Mouse (Mus musculus) embryonic facial prominence, embryonic 14.5 days (tissue): Measurements from ENCODE around the gene Fndc3b. TPM values are rescaled to one million over a fixed set of nuclear protein-coding genes. Genes with fewer than 3 reads are reported as not detected.

Experiments
- ATAC-seq: fragments of 200-750 bp; cut with Nextera tagmentation; 2 replicates; pipeline ENCODE4 v1.8.0; 2017; ENCODE audit warnings: low read depth, moderate number of reproducible peaks, moderate TSS enrichment
- DNase-seq: peaks from one replicate; pipeline ENCODE4 v3.0.0-alpha.2; 2015; ENCODE audit warnings: low spot score
- H3K27ac ChIP-seq: fragments of 300-500 bp; sonication (generic); replicated peaks from 2 replicates; pipeline ENCODE4 v1.5.1; 2014; ENCODE audit warnings: low read depth, mild to moderate bottlenecking, low read length, moderate library complexity
- H3K27me3 ChIP-seq: fragments of 300-500 bp; sonication (generic); replicated peaks from 2 replicates; pipeline ENCODE4 v1.6.1; 2014; ENCODE audit warnings: low read length; ENCODE audit not compliant: control insufficient read depth, insufficient read depth
- H3K36me3 ChIP-seq: fragments of 300-500 bp; sonication (generic); 2 replicates; pipeline ENCODE4 v1.6.1; 2014; ENCODE audit warnings: low read length, mixed read lengths; ENCODE audit not compliant: control insufficient read depth, insufficient read depth
- H3K4me1 ChIP-seq: fragments of 300-500 bp; sonication (generic); 2 replicates; pipeline ENCODE4 v1.6.1; 2014; ENCODE audit warnings: antibody characterized with exemption, low read length; ENCODE audit not compliant: control insufficient read depth, insufficient read depth
- H3K4me2 ChIP-seq: fragments of 300-500 bp; sonication (generic); 2 replicates; pipeline ENCODE4 v1.6.1; 2014; ENCODE audit warnings: low read depth, mild to moderate bottlenecking, low read length, moderate library complexity, mixed read lengths
- H3K4me3 ChIP-seq: fragments of 300-500 bp; sonication (generic); 2 replicates; pipeline ENCODE4 v1.5.1; 2014; ENCODE audit warnings: low read depth, mild to moderate bottlenecking, low read length
- H3K9ac ChIP-seq: fragments of 300-500 bp; sonication (generic); 2 replicates; pipeline ENCODE4 v1.6.1; 2014; ENCODE audit warnings: low read depth, mild to moderate bottlenecking, low read length, moderate library complexity, mixed read lengths
- H3K9me3 ChIP-seq: fragments of 300-500 bp; sonication (generic); 2 replicates; pipeline ENCODE4 v1.6.1; 2016; ENCODE audit warnings: low read length; ENCODE audit not compliant: control insufficient read depth
- WGBS: fragments of 180-500 bp; shearing (Covaris S2); extraction: QIAGEN DNeasy Blood & Tissue Kit; methylation state at CpG from one replicate; pipeline ENCODE4 v1.1.7; 2014; 5-methylcytosine and 5-hydroxymethylcytosine counted together
- polyA plus RNA-seq: library from polyadenylated mRNA; unstranded; fragments of >200 nt; fragmentation: Nextera tagmentation; extraction: Ambion mirVana; gene quantifications from 2 replicates; pipeline ENCODE4 v1.2.1, GENCODE M21; 2014

Gene Fndc3b
- polyA plus RNA-seq, 1 experiment from 2014 or later = 44.3 TPM

DNA sequence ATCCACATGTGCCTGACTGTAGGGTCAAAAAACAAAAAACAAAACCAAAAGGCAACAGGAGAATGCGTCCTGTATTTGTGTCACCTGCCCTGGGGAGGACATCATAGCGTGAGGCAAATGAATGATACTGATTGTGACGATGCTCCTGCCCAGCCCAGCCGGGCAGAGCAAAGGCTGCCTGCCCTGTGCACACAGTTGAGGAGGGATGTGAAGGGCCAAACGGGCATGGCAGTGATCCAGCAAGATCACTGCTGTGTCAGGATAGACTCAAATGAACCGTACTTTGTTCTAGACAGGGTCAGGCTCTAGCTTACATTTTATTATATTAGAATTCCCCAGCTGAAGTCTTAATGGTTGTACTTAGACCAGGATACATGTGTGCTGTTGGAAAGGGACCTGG lies 219.3 kb downstream of the Fndc3b start:
- no peak for DNase-seq
- H3K9me3 ChIP-seq = no peaks in the 10 kb centered on the region
- no peaks in the 10 kb centered on the region for H3K27me3 ChIP-seq
- H3K4me1 ChIP-seq = no peaks in the 10 kb centered on the region
- no peak for ATAC-seq
- no peak overlapping the region for H3K9ac ChIP-seq
- H3K4me2 ChIP-seq = no peak overlapping the region
- 84% methylated on average over 6 of the region's 6 CpGs for WGBS
- H3K27ac ChIP-seq = no peak overlapping the region
- H3K4me3 ChIP-seq = no peak overlapping the region
- H3K36me3 ChIP-seq = peaks cover 81% of the 10 kb centered on the region

DNA sequence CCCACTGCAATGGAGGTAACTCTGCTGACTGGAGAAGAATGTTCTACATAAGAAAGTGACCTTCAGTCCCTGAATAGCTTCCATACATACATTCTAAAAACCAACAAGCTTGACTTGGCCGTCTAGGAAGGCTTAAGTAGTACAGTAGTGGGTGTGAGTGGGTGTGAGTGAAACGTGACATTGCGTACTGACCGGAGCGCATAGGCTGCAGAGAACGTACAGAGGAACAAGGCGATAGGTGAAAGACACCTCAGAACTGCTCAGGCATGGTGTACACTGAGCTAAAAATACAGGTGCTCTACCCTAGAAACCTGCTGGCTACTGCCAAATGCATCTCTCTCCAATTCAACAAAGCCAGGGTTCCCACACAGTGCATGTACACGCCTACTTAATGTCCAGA lies 219.7 kb downstream of the Fndc3b start:
- H3K4me2 ChIP-seq = no peak overlapping the region
- H3K4me1 ChIP-seq = no peaks in the 10 kb centered on the region
- no peak overlapping the region for H3K9ac ChIP-seq
- H3K4me3 ChIP-seq = no peak overlapping the region
- H3K9me3 ChIP-seq = no peaks in the 10 kb centered on the region
- no peaks in the 10 kb centered on the region for H3K27me3 ChIP-seq
- peaks cover 80% of the 10 kb centered on the region for H3K36me3 ChIP-seq
- 90% methylated on average over 8 of the region's 8 CpGs for whole genome bisulfite sequencing
- no peak overlapping the region for H3K27ac ChIP-seq
- ATAC-seq (no peak), DNase-seq (no peak)

DNA sequence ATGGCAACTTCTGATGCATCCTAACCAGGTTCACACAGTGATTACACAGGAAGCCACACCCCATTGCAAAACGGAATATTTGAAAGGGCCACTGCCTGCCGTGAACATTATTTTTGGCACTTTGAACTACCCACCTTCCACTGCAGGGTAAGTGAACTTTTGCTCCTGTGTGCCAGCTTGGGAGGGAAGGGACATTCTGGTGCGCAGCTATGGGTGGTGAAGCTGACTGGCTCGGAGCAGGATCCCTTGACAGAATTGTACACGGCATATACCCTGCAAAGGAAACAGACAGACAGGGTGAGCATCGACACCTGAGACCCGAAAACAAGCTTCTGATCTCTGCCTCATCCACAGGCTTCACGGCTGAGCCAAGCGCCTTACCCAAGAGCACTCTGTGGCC lies 220.2 kb downstream of the Fndc3b start:
- H3K4me3 ChIP-seq = no peak overlapping the region
- H3K4me2 ChIP-seq = no peak overlapping the region
- DNase-seq = no peak
- no peaks in the 10 kb centered on the region for H3K4me1 ChIP-seq
- 87% methylated on average over 9 of the region's 9 CpGs for WGBS
- no peaks in the 10 kb centered on the region for H3K9me3 ChIP-seq
- H3K9ac ChIP-seq = no peak overlapping the region
- peaks cover 79% of the 10 kb centered on the region for H3K36me3 ChIP-seq
- no peaks in the 10 kb centered on the region for H3K27me3 ChIP-seq
- H3K27ac ChIP-seq = no peak overlapping the region
- no peak for ATAC-seq

GRCm38 (mm10) chr3:27489550-27489949 lies 221.6 kb downstream of the Fndc3b start:
- no peak overlapping the region for H3K4me3 ChIP-seq
- DNase-seq (peak; percentile 25), ATAC-seq (no peak)
- no peaks in the 10 kb centered on the region for H3K27me3 ChIP-seq
- no peaks in the 10 kb centered on the region for H3K9me3 ChIP-seq
- H3K36me3 ChIP-seq = peaks cover 81% of the 10 kb centered on the region
- no peaks in the 10 kb centered on the region for H3K4me1 ChIP-seq
- no peak overlapping the region for H3K9ac ChIP-seq
- H3K27ac ChIP-seq = no peak overlapping the region
- H3K4me2 ChIP-seq = no peak overlapping the region
- WGBS = 76% methylated on average over 6 of the region's 6 CpGs

DNA sequence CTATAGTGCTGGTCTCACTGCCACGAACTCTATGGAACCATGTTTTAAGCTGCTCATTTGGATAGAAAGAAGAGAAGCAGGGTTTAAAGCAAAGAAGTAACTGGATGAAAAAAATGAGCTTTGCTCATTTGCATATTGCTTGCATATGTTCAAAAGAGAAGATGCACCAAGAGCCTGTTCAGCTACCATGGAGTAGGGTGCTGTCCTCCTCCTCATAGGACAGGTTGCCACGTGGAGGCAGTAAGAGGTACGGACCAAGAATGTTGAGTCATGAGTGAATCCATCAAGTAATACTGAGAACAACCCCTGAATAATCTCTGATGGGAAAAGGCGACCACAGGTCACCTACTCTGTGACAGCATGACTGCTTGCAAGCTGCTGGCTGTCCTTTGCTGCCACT lies 226.0 kb downstream of the Fndc3b start:
- Histone ChIP-seq H3K9me3 (no peaks in the 10 kb centered on the region), H3K9ac (no peak overlapping the region), H3K27ac (no peak overlapping the region), H3K4me2 (no peak overlapping the region), H3K27me3 (no peaks in the 10 kb centered on the region), H3K4me3 (no peak overlapping the region), H3K36me3 (peaks cover 54% of the 10 kb centered on the region), H3K4me1 (no peaks in the 10 kb centered on the region)
- ATAC-seq (no peak), DNase-seq (no peak)
- 85% methylated on average over 4 of the region's 4 CpGs for WGBS

DNA sequence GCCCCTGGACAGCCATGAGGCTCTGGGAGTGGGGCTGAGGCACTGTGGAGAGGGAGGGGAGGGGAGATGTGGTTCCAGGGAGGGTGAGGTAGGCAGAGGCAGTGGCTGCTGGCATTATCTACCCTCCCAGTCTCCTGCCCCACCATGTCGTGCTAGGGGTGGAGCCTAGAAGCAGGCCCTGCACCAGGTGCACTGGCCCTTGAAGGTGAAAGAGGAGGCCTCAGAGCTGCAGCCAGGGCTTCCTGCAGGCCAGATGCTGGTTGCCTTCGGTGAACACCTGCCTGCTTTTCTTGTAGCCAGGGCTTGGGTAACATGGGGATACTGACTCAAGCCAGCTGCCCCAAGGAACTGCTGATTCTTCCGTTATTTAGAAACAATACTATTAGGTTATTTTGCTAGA lies 226.4 kb downstream of the Fndc3b start:
- no peak for DNase-seq
- Histone ChIP-seq H3K9me3 (no peaks in the 10 kb centered on the region), H3K4me1 (no peaks in the 10 kb centered on the region), H3K4me2 (no peak overlapping the region), H3K9ac (no peak overlapping the region), H3K4me3 (no peak overlapping the region), H3K36me3 (peaks cover 50% of the 10 kb centered on the region), H3K27me3 (no peaks in the 10 kb centered on the region), H3K27ac (no peak overlapping the region)
- 68% methylated on average over 3 of the region's 3 CpGs for whole genome bisulfite sequencing
- ATAC-seq = no peak

- H3K9me3 ChIP-seq = no peaks in the 10 kb centered on the region
- H3K4me2 ChIP-seq = no peak overlapping the region
- peaks cover 50% of the 10 kb centered on the region for H3K36me3 ChIP-seq
- H3K4me3 ChIP-seq = no peak overlapping the region
- 83% methylated on average over 10 of the region's 10 CpGs for WGBS
- no peaks in the 10 kb centered on the region for H3K4me1 ChIP-seq
- no peak for DNase-seq
- no peaks in the 10 kb centered on the region for H3K27me3 ChIP-seq
- no peak for ATAC-seq
- no peak overlapping the region for H3K9ac ChIP-seq
- H3K27ac ChIP-seq = no peak overlapping the region
These were observed 227.3 kb downstream of the Fndc3b start for GRCm38 (mm10) chr3:27483762-27484161.

GRCm38 (mm10) chr3:27483321-27483720 lies 227.8 kb downstream of the Fndc3b start:
- no peak overlapping the region for H3K4me3 ChIP-seq
- H3K9me3 ChIP-seq = no peaks in the 10 kb centered on the region
- H3K9ac ChIP-seq = no peak overlapping the region
- no peak for ATAC-seq
- no peak overlapping the region for H3K4me2 ChIP-seq
- no peak for DNase-seq
- peaks cover 50% of the 10 kb centered on the region for H3K36me3 ChIP-seq
- H3K4me1 ChIP-seq = no peaks in the 10 kb centered on the region
- 74% methylated on average over 3 of the region's 3 CpGs for WGBS
- H3K27ac ChIP-seq = no peak overlapping the region
- no peaks in the 10 kb centered on the region for H3K27me3 ChIP-seq

DNA sequence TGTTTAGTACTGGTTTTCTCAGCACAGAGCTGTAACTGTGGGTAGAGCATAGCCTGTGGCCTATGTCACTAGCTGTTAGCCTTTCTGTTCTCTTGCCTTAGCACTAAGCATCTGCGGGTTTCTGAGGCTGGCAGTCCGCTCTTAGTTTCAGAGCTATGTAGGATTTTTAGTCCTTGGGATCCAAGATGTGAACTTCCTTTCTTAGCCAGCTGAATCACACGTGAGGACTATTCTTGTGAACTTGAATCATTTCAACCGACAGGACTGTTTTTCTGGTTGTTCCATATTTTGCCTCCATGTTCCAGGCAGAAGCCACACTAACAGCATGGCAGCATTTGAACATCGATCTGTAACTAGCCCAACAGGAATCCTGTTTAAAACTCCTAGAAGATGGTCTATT lies 229.4 kb downstream of the Fndc3b start:
- Histone ChIP-seq H3K4me3 (no peak overlapping the region), H3K9ac (no peak overlapping the region), H3K4me2 (no peak overlapping the region), H3K4me1 (no peaks in the 10 kb centered on the region), H3K9me3 (no peaks in the 10 kb centered on the region), H3K36me3 (peaks cover 39% of the 10 kb centered on the region; the same call in 1 of the 2 replicates), H3K27ac (no peak overlapping the region), H3K27me3 (no peaks in the 10 kb centered on the region)
- no peak for ATAC-seq
- 91% methylated on average over 5 of the region's 5 CpGs for WGBS
- DNase-seq = no peak
